In genomic region chr13:79138747-79139146, GRCm38 (mm10) we compare ENCODE assay signal across 23 mouse cellular contexts.
DNase-seq lines count a peak whose midpoint lies in the region; ATAC-seq and TF ChIP-seq lines count a peak whose summit lies in the region.
"Had no signal": no experiment of that assay in that cellular context is flagged by ENCODE, and none has a peak within 500 bp of the region (broad histone marks: within the 10 kb centered on the region; RNA-seq: fewer than 3 reads in every experiment).

No protein-coding gene starts in this region.

- no peak overlapping the region for H3K4me2 ChIP-seq in kidney, embryonic 16.5 days (replicated peaks; ENCODE audit: low read depth, low read length)
- no peak overlapping the region for H3K4me2 ChIP-seq in embryonic facial prominence, embryonic 11.5 days (ENCODE audit: low read depth, low read length)
- H3K4me2 ChIP-seq: embryonic facial prominence, embryonic 13.5 days; forebrain, embryonic 15.5 days; hindbrain, embryonic 12.5 days; midbrain, embryonic 13.5 days had no signal

- no peaks in the 10 kb centered on the region for H3K9me3 ChIP-seq in kidney, embryonic 16.5 days (ENCODE audit: low read length)
- H3K9me3 ChIP-seq in embryonic facial prominence, embryonic 11.5 days (replicated peaks; ENCODE audit: control insufficient read depth, low read length), result no peaks in the 10 kb centered on the region
- H3K9me3 ChIP-seq: embryonic facial prominence, embryonic 13.5 days; forebrain, embryonic 15.5 days; heart, embryonic 10.5 days; hindbrain, embryonic 12.5 days; limb, embryonic 10.5 days; midbrain, embryonic 13.5 days had no signal

- no peaks in the 10 kb centered on the region for H3K36me3 ChIP-seq in kidney, embryonic 16.5 days (ENCODE audit: insufficient read depth, low read length)
- H3K36me3 ChIP-seq in embryonic facial prominence, embryonic 11.5 days (replicated peaks; ENCODE audit: control insufficient read depth, insufficient read depth, low read depth, low read length), result no peaks in the 10 kb centered on the region
- H3K36me3 ChIP-seq: embryonic facial prominence, embryonic 13.5 days; forebrain, embryonic 15.5 days; heart, embryonic 10.5 days; hindbrain, embryonic 12.5 days; limb, embryonic 10.5 days; midbrain, embryonic 13.5 days had no signal

- TF ChIP-seq CTCF in cerebellum, adult 2 months (IDR thresholded peaks at IDR 0.05; ENCODE audit: borderline replicate concordance, insufficient read depth, low read depth, low read length), result no peak

- no peaks in the 10 kb centered on the region for H3K4me1 ChIP-seq in cerebellum, adult 2 months (ENCODE audit: control insufficient read depth, insufficient read depth, low read length)
- H3K4me1 ChIP-seq in kidney, embryonic 16.5 days (ENCODE audit: insufficient read depth, low read length), result no peaks in the 10 kb centered on the region
- no peaks in the 10 kb centered on the region for H3K4me1 ChIP-seq in embryonic facial prominence, embryonic 11.5 days (ENCODE audit: control insufficient read depth, insufficient read depth, low read length)
- H3K4me1 ChIP-seq: embryonic facial prominence, embryonic 13.5 days; forebrain, embryonic 15.5 days; heart, embryonic 10.5 days; midbrain, embryonic 13.5 days had no signal

- ATAC-seq in kidney, embryonic 16.5 days (ENCODE audit: low FRiP score, low TSS enrichment), result peak; percentile 92
- no peak for ATAC-seq in embryonic facial prominence, embryonic 11.5 days (replicated peaks; ENCODE audit: insufficient number of reproducible peaks, low FRiP score, low TSS enrichment, low read depth)
- ATAC-seq: forebrain, embryonic 15.5 days; inflammation-experienced regulatory T-cells, adult 6 months; midbrain, embryonic 13.5 days had no signal

- no peak overlapping the region for H3K9ac ChIP-seq in kidney, embryonic 16.5 days (replicated peaks; ENCODE audit: low read length)
- no peak overlapping the region for H3K9ac ChIP-seq in embryonic facial prominence, embryonic 11.5 days (replicated peaks; ENCODE audit: low read length)
- H3K9ac ChIP-seq: embryonic facial prominence, embryonic 13.5 days; forebrain, embryonic 15.5 days; hindbrain, embryonic 12.5 days; midbrain, embryonic 13.5 days had no signal

- H3K27ac ChIP-seq in cerebellum, adult 2 months (ENCODE audit: insufficient read depth, low read length), result no peak overlapping the region
- no peak overlapping the region for H3K27ac ChIP-seq in kidney, embryonic 16.5 days (ENCODE audit: low read length)
- no peak overlapping the region for H3K27ac ChIP-seq in embryonic facial prominence, embryonic 11.5 days (replicated peaks; ENCODE audit: low read depth, low read length)
- H3K27ac ChIP-seq: embryonic facial prominence, embryonic 13.5 days; forebrain, embryonic 15.5 days; gastrocnemius, adult 2 months; heart, embryonic 10.5 days; hindbrain, embryonic 12.5 days; left cerebral cortex, adult 2 months; limb, embryonic 10.5 days; midbrain, embryonic 13.5 days had no signal

- H3K27me3 ChIP-seq in cerebellum, adult 2 months (ENCODE audit: control insufficient read depth, insufficient read depth, low read length), result no peaks in the 10 kb centered on the region
- no peaks in the 10 kb centered on the region for H3K27me3 ChIP-seq in kidney, embryonic 16.5 days (ENCODE audit: insufficient read depth, low read length)
- no peaks in the 10 kb centered on the region for H3K27me3 ChIP-seq in embryonic facial prominence, embryonic 11.5 days (ENCODE audit: control insufficient read depth, insufficient read depth, low read length)
- H3K27me3 ChIP-seq: CH12.LX; embryonic facial prominence, embryonic 13.5 days; forebrain, embryonic 15.5 days; hindbrain, embryonic 12.5 days; midbrain, embryonic 13.5 days had no signal

- H3K4me3 ChIP-seq in cerebellum, adult 2 months (replicated peaks; ENCODE audit: insufficient read depth, low read depth, low read length), result no peak overlapping the region
- H3K4me3 ChIP-seq in kidney, embryonic 16.5 days (ENCODE audit: low read length), result no peak overlapping the region
- no peak overlapping the region for H3K4me3 ChIP-seq in embryonic facial prominence, embryonic 11.5 days (ENCODE audit: low read depth, low read length)
- H3K4me3 ChIP-seq: embryonic facial prominence, embryonic 13.5 days; forebrain, embryonic 15.5 days; gastrocnemius, adult 2 months; heart, embryonic 10.5 days; hindbrain, embryonic 12.5 days; left cerebral cortex, adult 2 months; limb, embryonic 10.5 days; midbrain, embryonic 13.5 days had no signal

- no peak for TF ChIP-seq POLR2A in cerebellum, adult 2 months (IDR thresholded peaks at IDR 0.05; ENCODE audit: borderline replicate concordance, insufficient read depth, low read length)

- 55% methylated on average over 2 of the region's 2 CpGs for WGBS in cerebellum, adult 2 months
- WGBS in kidney, embryonic 16.5 days, result 58% methylated on average over 2 of the region's 2 CpGs
- WGBS in embryonic facial prominence, embryonic 11.5 days, result 46% methylated on average over 2 of the region's 2 CpGs

- DNase-seq in cerebellum, postnatal 10 days, result peak; percentile 15 to 16
- DNase-seq in cerebellum, adult 2 months, result no peak
- no peak for DNase-seq in kidney, postnatal 14 days
- peak; percentile 3 for DNase-seq in NIH3T3 (ENCODE audit: low read depth)
- DNase-seq in embryonic facial prominence, embryonic 11.5 days (ENCODE audit: low spot score), result peak; percentile 60
- DNase-seq in natural killer cell, adult 2 months (ENCODE audit: low spot score in 2 of 2), result no peak
- DNase-seq: adrenal gland, adult 2 months; cerebellum, adult 11 months; gastrocnemius, adult 2 months; heart, postnatal 10 days; kidney, adult 8-10 months; lung, adult 18-20 months; thymus, postnatal 25 days had no signal

Comparison
In these comparisons a context has a peak if more than half of its experiments do, and no peak if none do; other contexts are left out.
1. DNase-seq: peak in cerebellum, postnatal 10 days (2 of 2), NIH3T3 (single experiment) and embryonic facial prominence, embryonic 11.5 days (single experiment); none in cerebellum, adult 2 months (0 of 2), kidney, postnatal 14 days (single experiment) and natural killer cell, adult 2 months (0 of 2).